Mouse (Mus musculus) thymus, adult 2 months (tissue): ENCODE measurements at regions not wholly inside any gene's neighbourhood (a gene's known extent, or its start where the extent isn't known, plus 50 kb on each side); places are given as distances from the start of the nearest gene placed in this dataset.

ENCODE experiments used
- CTCF ChIP-seq: fragments of 200-500 bp; IDR thresholded peaks from 2 replicates; pipeline ENCODE4 v1.5.1; 2012; ENCODE audit warnings: mild to moderate bottlenecking, control low read depth, low read length, moderate library complexity, borderline replicate concordance; ENCODE audit not compliant: control insufficient read depth, poor library complexity, insufficient read depth; ENCODE audit errors: extremely low read depth
- POLR2A ChIP-seq: fragments of 200-500 bp; IDR thresholded peaks from 2 replicates; pipeline ENCODE4 v1.6.1; 2012; ENCODE audit warnings: mild to moderate bottlenecking, low read length, control low read depth, moderate library complexity; ENCODE audit not compliant: control insufficient read depth, poor library complexity, insufficient read depth; ENCODE audit errors: extremely low read depth

- no peak for TF ChIP-seq POLR2A
- TF ChIP-seq CTCF: no peak
Observed at GRCm38 (mm10) chr14:48779327-48779726, 105.7 kb upstream of the Otx2 start.
